Mouse (Mus musculus) heart, postnatal 14 days (tissue): ENCODE measurements around the gene Plk3. TPM values are rescaled to one million over a fixed set of nuclear protein-coding genes. Genes with fewer than 3 reads are reported as not detected.
"Not testable (repeated sequence)": the region's sequence is repeated elsewhere in the genome, so short reads cannot be mapped to it uniquely, and the experiment has no call there.

Experiments
- DNase-seq, 2 experiments: peaks; one replicate each; pipeline ENCODE4 v3.0.0; 2021 to 2022
- intact Hi-C: fragments of 180-260 bp; cut with DNase I; formaldehyde crosslinking; loops from one replicate; pipeline ENCODE4 v1.15.1; 2025
- long read RNA-seq, 2 experiments: library from polyadenylated mRNA; stranded (forward); transcript quantifications; one replicate each; pipeline ENCODE4 v2.0.0; 2021
- total RNA-seq, 2 experiments: library from RNA; stranded (reverse); gene quantifications; 2 replicates each; pipeline ENCODE4 v1.2.3; 2021

Gene Plk3
- 1 to 10 TPM; 1.8 to 3.1 TPM for total RNA-seq
- long read RNA-seq, experiment 1, transcript Plk3-201 (15 exons, 2,378 nt), result major isoform, 13 of 15 reads
- long read RNA-seq, experiment 1, partial matches to known transcripts, result 0 of 15 reads
- long read RNA-seq, experiment 1, other reads (novel, unspliced or antisense), result 2 of 15 reads
- long read RNA-seq, experiment 2, transcript Plk3-201 (15 exons, 2,378 nt), result major isoform, 6 of 8 reads
- long read RNA-seq, experiment 2, partial matches to known transcripts, result 1 of 8 reads
- long read RNA-seq, experiment 2, other reads (novel, unspliced or antisense), result 1 of 8 reads

DNA sequence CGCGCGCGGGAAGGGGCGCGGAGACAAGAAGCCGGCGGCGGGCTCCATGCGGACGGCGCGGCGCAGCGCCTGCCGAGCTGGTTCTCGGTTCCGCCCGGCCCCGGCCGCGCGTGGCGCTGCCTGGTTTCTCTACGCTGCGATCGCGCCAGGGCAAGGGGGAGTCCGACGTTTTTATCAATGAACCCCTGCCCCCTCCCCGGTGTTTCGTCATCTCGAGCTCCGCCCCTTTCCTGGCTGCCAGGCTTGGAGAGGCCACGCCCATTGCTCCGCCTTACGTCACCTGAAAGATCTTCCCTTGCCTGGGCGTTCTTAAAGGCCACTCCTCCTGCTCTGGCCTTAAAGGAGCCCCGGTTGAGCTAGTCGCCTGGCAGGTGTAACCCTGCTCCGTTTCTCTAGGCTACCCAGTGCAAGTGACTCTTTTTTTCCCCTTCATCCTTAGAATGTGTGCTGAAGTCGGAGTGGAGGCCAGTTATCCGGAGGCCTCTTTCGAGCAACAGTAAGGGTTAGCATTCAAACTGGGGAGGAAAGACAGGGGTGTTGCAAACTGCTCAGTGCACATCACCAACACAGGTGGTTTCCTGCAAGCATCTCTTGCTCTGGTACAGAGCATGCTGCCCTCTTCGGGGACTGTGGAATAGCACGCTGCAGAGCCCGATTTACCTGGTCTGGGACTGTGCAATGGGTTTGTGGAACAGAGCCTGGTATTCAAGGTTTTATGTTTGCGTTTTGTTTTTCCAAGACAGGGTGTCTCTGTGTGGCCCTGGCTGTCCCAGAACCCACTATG, at the start of gene Plk3:
Gene Plk3, minus strand, starts transcription at position 147 of the 784 bp plus-strand sequence.
- intact Hi-C loops, result no loop called here
- DNase-seq, result peak; percentile 96 to 97

DNA sequence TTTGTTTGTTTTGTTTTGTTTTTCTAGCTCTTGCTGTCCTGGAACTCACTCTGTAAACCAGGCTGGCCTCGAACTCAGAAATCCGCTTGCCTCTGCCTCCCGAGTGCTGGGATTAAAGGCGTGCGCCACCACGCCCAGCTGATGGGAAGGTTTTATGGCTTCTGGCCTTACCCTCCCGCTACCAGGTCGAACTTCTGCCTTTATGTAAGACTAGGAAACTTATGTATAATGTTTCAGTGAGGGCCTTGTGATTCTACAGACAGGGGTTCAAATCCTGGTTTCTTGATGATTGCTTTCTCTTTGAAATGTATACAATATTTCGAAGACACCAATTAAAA, 49.0 kb upstream of the Plk3 start:
- DNase-seq, intact Hi-C loops: not testable (repeated sequence)

DNA sequence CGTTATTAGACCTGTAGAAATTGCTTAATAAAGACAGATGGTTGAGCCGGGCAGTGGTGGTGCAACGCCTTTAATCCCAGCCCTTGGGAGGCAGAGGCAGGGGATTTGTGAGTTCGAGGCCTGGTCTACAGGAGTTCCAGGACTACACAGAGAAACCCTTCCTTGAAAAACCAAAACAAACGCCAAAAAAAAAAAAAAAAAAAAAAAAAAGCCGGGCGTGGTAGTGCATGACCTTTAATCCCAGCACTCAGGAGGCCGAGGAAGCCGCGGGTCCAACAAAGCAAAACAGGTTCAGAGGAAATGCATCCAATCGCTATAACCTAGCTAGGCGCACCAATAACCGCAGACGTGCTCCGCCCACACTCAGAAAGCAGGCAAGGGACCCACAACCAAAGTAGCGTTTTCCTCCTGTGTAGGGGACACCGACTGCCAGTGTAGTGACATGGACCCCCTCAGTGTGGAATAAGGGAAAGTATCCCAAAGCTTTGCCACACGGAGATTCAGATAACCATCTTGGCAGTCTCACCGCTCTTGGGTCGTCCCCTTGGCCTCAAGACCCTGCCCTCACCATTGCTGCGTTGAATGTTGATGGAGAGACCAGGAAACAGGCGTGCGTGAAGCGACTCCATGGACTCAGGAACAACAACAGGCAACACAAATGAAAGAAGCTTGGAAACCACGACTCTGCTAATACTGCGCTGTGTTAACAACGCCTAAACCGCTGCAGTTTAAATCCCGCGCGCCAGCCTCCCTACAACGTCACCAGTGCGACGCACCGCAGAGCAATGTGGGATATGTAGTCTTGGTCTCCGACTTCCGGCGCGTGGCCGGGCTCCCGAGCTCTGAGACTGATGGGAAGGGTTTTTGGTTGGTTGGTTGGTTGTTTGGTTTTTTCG, 48.3 kb upstream of the Plk3 start, which contains the start of gene Kif2c:
Gene Kif2c, minus strand, starts transcription at position 777 of the 896 bp plus-strand sequence.
- intact Hi-C loops, result no loop called here
- peak; percentile 90 to 94 for DNase-seq

DNA sequence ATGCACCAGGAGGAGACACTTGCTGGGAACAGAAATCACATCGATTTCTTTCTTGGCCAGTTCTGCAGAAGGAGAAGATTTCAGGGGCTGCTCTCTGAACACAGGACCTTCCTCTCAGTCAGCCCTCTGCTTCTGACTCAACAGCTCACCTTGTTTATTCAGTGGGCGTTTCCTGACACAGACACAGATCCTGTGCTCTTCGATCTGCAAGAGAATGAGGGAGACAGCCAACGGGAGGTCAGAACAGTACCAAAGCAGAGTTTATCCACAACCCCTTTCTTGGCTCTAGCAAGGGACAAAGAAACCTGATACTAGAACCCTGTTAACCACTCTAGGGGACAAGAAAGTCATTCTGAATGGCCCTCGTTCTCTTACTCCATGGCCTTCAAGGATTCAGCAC, 36.2 kb upstream of the Plk3 start:
- no peak for DNase-seq
- intact Hi-C loops, result no loop called here

DNA sequence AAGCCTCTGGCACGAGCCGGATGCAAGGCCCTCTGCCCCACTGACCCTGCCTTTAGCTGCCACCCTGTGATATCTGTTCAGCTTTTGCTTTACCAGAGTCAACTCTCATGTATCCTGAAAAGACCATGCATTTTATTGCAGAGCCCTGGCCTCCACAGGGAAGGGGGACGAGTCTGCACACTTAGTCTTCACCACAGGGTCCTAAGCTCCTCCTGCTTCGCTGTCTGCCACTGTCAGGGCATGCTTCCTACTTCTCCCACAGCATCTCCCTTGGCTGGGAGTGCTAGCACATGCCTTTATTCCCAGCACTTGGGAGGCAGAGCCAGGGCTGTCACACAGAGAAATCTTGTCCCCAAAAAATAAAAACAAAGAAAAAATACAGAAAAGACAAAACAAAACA, 27.4 kb upstream of the Plk3 start:
- intact Hi-C loops, result no loop called here
- DNase-seq, result no peak

DNA sequence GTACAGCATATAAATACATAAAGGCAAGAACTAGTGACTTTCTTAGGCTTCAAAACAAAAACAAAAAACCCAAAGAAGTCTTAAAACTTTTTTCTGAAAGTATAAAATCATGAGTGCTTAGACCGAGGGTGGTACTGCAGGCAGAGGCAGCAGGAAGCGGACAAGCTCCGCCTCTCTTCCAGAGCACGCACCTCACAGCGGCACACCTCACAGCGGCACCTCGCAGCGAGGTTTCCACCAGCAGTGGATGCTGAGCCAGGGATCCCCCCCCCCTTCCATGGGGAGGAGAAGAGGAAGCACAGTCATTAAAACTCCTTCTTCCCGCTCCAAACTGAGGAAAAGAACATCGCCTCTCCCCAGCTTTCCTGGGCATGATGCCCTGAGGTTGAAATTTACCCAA, 25.9 kb upstream of the Plk3 start:
- DNase-seq, result no peak
- intact Hi-C loops, result no loop called here

DNA sequence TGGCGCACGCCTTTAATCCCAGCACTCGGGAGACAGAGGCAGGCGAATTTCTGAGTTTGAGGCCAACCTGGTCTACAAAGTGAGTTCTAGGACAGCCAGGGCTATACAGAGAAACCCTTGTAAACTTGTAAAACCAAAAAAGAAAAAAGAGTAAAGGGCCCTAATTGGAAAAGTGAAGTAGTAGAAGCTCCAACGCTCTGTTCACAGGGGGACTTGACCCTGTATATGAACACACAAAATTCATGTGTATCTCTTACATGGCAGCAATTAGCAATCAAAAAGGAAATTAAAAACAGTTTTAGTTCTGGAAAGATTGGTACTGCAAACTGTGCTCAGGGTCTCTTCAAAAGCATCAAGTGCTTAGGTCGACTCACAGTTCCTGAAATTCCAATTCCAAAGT, 22.6 kb upstream of the Plk3 start:
- intact Hi-C loops, result no loop called here
- no peak for DNase-seq

DNA sequence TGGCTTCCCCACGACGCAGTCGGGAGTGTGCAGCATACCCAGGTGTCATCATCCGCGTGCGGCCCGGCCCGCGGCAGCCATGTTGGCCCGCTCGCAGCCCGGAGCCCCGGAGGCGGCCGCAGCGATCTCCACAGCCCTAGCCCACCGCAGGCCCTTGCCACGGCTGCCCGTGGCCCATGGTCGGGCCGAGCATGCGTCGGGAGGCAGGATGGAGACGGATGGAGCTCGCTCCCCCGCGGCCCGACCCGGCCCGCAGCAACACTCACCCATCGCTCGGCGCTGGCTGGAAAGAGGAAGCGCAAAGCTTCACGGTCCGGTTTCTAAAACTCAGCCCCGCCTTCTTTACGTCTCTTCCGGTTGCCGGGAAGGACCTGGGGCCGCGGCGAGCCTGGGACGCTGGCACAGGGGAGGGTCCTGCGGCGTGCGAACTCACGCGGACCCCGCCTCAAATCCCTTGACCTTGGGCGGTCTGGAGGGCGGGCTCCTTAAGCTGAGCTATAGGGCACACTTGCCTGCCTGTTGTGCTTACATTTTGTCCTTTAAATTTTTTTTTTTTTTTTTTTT, 22.1 kb upstream of the Plk3 start, which contains the start of gene Rps8:
Gene Rps8, minus strand, starts transcription at position 452 of the 564 bp plus-strand sequence.
- intact Hi-C loops, result no loop called here
- peak; percentile 87 to 90 for DNase-seq

DNA sequence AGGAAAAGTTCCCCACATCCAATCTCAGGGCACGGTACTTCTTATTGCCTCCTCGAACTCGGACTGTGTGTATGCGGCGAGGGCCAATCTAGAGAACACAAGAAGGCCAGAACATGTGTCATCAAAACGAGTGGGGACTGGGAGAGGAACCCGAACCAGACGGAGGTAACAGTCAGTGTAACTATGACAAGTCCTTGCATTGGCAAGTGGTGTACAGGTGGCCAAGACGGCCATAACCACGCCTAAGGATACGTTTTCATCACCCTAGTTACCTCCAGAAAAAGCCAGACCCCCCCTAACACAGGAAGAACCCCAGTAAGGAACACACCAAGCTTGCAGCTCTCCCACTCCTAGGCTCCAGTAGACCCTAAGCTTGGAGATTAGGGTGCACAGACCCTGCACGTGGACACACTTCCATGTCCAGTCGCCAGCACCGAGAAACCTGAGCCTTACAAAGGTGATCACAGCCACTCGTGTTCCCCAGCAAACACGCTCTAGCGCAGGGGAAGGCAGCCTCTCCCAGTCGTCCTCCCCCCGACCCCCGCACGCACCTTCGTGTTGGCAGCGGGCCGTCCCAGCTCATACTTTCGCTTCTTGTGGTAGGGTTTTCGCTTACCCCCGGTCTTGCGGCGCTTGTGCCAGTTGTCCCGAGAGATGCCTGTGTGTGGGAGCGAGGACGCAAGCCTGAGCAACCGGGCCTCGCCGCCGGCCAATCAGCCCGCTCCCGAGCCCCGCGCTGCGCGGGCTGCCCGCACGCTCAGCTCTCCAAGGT, 21.4 kb upstream of the Plk3 start:
- no peak for DNase-seq
- intact Hi-C loops, result no loop called here

DNA sequence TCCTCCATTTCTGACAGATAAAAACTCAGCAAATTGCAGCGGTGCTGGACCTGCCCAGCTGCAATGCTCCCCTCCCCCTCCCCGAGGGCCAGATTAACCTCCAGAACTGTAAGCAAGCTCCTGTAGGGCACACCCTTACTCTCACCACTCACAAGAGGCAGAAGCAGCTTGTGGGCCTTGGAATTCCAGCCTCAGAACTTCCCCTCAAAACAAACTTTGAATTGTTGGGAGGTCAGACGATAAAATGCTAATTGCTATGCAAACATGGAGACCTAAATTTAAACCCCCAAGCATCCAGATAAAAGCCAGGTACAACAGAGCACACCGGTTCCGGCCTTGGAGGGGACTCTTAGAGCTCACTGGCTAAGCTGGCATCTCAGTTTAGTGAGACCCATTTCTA, 19.0 kb upstream of the Plk3 start:
- DNase-seq, result no peak
- intact Hi-C loops, result no loop called here

DNA sequence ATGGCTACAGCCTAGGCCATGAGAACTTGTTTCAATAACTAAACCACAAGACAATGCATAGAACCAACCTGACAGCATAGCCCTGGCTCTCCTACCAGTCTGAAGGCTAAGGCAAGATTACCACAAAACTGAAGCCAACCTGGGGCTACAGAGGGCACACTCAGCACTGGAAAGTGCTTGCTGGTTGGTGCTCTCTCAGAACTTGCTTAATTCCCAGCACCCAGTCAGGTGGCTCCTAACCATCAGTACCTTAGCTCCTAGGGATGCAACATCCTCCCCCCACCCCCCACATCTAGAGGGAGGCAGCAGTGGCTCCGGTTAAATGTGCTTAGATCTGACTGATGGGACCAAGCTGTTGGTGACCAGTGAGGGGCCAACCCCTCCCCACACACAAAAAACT, 17.7 kb upstream of the Plk3 start:
- DNase-seq, result no peak
- intact Hi-C loops, result no loop called here

DNA sequence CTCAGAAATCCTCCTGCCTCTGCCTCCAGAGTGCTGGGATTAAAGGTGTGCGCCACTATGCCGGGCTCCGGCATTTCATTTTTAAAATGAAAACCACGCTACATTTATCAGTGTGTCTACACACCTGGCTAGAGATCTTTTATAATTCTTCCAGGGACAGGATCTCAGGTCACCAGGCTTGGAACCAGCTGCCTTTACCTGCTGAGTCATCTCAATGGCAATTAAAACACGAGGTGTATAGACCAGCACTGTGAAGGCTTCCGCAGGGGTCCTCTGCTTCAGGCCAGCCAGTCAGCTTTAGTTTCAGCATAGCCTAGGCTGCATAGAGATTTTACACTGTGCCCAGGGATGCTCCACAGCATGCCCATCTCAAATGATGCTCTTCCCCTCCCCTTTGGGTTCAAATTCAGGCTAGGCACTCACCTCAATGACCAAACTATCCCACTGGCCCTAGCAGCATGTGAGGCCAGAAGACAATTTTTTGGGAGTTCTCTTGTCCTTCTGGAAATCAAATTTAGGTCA, 16.5 kb upstream of the Plk3 start:
- no peak for DNase-seq
- intact Hi-C loops, result no loop called here

DNA sequence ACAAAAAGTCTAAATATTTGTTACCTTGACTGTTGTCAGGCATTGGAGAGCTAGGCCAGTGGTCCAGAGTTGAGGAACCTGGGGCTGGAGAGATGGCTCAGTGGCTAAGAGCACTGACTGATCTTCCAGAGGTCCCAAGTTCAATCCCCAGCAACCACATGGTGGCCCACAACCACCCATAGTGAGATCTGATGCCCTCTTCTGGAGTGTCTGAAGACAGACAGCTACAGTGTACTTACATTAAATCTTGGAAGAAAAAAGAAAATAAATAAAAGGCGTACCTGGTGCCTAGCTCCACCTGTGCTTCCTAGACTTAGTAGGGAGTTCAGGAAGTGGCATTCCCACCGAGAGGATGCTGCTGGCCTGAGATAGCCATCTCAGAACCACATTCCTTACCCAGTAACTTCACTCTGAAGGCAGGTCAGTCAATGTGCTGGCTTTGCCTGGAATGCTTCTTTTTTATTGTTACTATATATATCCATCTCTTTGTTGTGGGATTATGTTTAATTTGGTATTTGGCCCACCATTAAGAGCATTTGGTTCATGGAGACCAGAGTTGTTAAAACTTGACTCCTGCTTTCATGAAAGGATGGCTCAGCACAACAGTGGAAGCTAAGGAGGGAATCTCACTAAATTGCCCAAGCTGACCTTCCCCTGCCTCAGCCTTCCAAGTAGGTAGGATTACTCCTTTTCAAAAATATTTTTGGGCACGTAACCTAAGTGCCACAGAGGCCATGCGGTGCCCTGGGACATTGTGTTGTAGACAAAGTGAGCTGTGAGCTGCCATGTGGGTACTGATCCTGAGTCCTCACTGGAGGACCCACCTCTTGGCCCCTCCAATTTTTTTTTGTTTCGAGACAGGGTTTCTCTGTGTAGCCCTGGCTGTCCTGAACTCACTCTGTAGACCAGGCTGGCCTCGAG, 15.8 kb upstream of the Plk3 start:
- intact Hi-C loops, result no loop called here
- DNase-seq, result no peak

DNA sequence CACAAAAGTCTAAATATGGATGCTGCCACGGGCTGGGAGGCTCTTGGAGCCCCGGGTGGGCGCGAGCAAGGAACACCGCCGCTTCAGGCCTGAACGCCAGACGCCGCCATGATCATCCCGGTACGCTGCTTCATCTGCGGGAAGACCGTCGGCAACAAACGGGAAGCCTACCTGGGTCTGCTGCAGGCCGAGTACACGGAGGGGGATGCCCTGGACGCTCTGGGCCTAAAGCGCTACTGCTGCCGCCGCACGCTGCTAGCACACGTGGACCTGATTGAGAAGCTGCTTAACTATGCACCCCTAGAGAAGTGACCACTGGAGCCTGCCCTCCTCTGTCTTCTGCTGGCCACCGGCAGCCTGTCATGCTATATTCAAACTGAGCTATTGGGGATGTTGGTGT, 15.1 kb upstream of the Plk3 start:
- intact Hi-C loops, result no loop called here
- DNase-seq, result no peak

DNA sequence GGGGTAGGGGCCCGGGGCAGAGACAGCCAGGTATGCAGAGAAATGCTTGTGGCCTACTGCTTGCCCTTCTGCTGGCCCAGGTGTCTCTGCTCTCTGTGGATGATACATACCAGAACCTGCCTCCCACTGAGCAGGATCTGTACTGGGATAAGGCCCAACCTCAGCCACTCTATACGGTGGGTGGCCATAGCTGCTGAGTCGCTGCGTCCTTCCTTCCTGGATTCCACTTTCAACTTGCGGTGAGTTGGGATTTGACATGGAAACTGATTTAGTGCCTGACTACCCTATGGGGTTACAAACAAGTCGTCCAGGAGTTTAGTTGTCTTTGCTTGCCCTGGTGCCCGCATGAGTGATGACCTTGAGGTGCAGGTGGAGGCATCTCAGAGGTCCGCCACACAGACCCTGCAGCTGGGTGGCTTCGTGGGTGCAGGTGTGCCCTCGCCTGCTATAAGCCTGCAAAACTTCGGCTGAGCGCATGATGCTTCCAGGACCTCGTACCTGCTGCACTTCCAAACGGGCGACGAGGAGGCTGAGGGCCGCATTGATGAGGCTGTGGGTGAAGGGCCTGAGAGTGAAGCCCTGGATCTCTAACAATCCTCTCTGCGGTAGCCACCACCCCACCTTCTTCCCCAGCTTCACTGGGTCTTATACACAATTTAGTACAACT, 14.4 kb upstream of the Plk3 start:
- no peak for DNase-seq
- intact Hi-C loops, result no loop called here

DNA sequence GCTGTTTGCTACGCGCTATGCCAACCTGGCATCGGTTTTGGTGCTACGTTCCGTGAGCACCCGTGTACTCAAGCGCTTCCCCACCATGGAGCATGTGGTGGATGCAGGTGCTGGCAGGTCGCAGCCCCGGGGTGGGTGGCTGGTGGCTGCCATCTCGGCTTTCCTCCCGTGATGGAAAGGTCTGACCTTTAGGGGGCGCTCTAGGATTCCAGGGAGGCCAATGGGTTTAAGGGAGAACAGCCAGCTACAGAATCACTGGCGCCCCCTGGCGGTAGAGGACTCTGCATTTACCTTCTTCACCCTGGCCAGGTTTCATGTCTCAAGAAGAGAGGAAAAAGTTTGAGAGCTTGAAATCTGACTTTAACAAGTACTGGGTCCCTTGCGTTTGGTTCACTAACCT, 12.4 kb upstream of the Plk3 start:
- intact Hi-C loops, result no loop called here
- peak; percentile 84 to 91 for DNase-seq

DNA sequence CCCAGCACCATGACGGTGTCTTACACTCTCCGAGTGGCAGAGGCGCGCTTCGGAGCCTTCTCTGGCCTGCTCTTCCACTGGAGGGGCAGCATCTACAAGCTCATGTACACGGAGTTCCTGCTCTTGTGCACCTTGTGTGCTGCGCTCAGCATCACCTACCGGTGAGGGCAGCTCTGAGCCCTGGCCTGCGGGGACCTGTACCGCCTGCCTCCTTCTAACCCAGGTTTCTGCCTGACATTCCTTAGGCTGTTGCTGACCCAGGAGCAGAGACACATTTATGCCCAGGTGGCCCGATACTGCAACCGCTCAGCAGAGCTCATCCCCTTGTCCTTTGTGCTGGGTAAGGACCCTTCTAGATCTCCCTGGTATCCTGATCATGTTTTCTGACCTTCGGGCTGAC, 11.5 kb upstream of the Plk3 start:
- intact Hi-C loops, result no loop called here
- no peak for DNase-seq

DNA sequence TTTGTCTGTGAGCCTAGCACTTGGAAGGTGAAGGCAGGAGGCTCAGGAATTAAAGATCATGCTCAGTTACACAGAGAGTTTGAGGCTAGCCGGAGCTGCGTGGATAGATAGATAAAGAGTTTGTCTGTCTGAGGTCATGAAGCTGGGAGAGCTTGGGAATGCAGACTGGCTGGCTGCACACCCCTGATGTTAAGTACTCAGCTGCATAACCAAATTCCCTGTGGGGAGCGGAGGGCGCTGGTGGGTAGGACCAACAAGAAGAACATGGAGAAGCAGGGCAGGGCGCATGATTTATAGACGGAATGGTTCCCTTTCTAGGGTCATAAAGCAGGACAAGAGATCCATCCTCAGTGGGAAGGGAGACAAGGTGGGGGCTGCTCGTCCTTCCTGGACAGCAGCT, 9.3 kb upstream of the Plk3 start:
- intact Hi-C loops, result loop anchor here (5.0 kb wide), 2 partner anchors 74 to 316 kb away; no protein-coding TSS in a partner anchor
- DNase-seq, result no peak
